Mouse (Mus musculus) forebrain, embryonic 15.5 days (tissue): ENCODE results near the gene Olfr890. TPM values are rescaled to one million over a fixed set of nuclear protein-coding genes. Genes with fewer than 3 reads are reported as not detected.
"Not testable (repeated sequence)": the region's sequence is repeated elsewhere in the genome, so short reads cannot be mapped to it uniquely, and the experiment has no call there.

Experiments used
- ATAC-seq: fragments of 200-750 bp; cut with Nextera tagmentation; replicated peaks from 2 replicates; pipeline ENCODE4 v1.8.0; 2017; ENCODE audit warnings: mild to moderate bottlenecking, moderate TSS enrichment, moderate library complexity
- H3K27ac ChIP-seq: fragments of 300-500 bp; sonication (generic); replicated peaks from 2 replicates; pipeline ENCODE4 v1.5.1; 2015; ENCODE audit warnings: mild to moderate bottlenecking, inconsistent platforms
- H3K27me3 ChIP-seq: fragments of 300-500 bp; sonication (generic); 2 replicates; pipeline ENCODE4 v1.6.1; 2015; ENCODE audit warnings: inconsistent platforms
- H3K36me3 ChIP-seq: fragments of 300-500 bp; sonication (generic); 2 replicates; pipeline ENCODE4 v1.6.1; 2015; ENCODE audit warnings: mild to moderate bottlenecking, inconsistent platforms
- H3K4me1 ChIP-seq: fragments of 300-500 bp; sonication (generic); 2 replicates; pipeline ENCODE4 v1.6.1; 2015; ENCODE audit warnings: inconsistent platforms
- H3K4me2 ChIP-seq: fragments of 300-500 bp; sonication (generic); replicated peaks from 2 replicates; pipeline ENCODE4 v1.6.1; 2015; ENCODE audit warnings: mild to moderate bottlenecking, inconsistent platforms
- H3K4me3 ChIP-seq: fragments of 300-500 bp; sonication (generic); 2 replicates; pipeline ENCODE4 v1.5.1; 2015; ENCODE audit warnings: mild to moderate bottlenecking, inconsistent platforms
- H3K9ac ChIP-seq: fragments of 300-500 bp; sonication (generic); replicated peaks from 2 replicates; pipeline ENCODE4 v1.6.1; 2015; ENCODE audit warnings: mild to moderate bottlenecking, inconsistent platforms
- H3K9me3 ChIP-seq: fragments of 300-500 bp; sonication (generic); 2 replicates; pipeline ENCODE4 v1.6.1; 2016; ENCODE audit warnings: inconsistent platforms
- WGBS: fragments of 180-500 bp; shearing (Covaris S2); methylation state at CpG from one replicate; pipeline ENCODE4 v1.1.7; 2015; ENCODE audit warnings: mixed read lengths; 5-methylcytosine and 5-hydroxymethylcytosine counted together
- polyA plus RNA-seq: library from polyadenylated mRNA; unstranded; fragments of >200 nt; fragmentation: Nextera tagmentation; extraction: Ambion mirVana; gene quantifications from 2 replicates; pipeline ENCODE4 v1.2.1, GENCODE M21; 2015

Olfr890 gene
- polyA plus RNA-seq = not detected in 2 replicates

DNA sequence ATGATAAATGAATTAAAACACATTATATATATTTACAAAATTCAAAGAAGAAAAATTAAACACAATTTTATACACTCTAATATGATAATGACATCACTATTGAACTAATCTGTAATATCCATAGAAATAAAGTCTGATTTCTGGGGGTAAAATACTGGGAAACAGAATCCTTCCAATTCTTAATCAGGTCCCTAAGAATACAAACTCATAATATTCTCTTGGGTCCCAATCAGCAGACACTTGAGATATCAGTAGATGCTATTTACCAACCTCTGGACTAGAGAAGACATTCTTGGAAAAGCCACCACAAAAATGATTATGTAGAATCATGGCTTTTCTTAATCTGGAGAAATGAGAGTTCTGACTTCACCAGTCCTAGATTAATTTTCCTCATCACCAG is at the start of gene Olfr890:
Olfr890 (plus strand) TSS at position 301 of the 400 bp plus-strand sequence.
- no peak within 1 kb of the TSS for H3K4me3 ChIP-seq
- no peaks in the 10 kb centered on the region for H3K27me3 ChIP-seq
- H3K4me1 ChIP-seq = no peaks in the 10 kb centered on the region
- H3K9me3 ChIP-seq = no peaks in the 10 kb centered on the region
- H3K4me2 ChIP-seq = no peak within 1 kb of the TSS
- no peak within 1 kb of the TSS for H3K27ac ChIP-seq
- no peak for ATAC-seq
- H3K36me3 ChIP-seq = no peaks in the 10 kb centered on the region
- H3K9ac ChIP-seq = no peak within 1 kb of the TSS

GRCm38 (mm10) chr9:38107828-38108227 is 34.5 kb upstream of the Olfr890 start, which contains the start of gene Olfr888:
Gene Olfr888 (plus strand): TSS chr9:38108128.
- H3K9me3 ChIP-seq = no peaks in the 10 kb centered on the region
- 94% methylated on average over 1 of the region's 1 CpGs for WGBS
- H3K4me3 ChIP-seq = no peak within 1 kb of the TSS
- no peaks in the 10 kb centered on the region for H3K4me1 ChIP-seq
- no peaks in the 10 kb centered on the region for H3K27me3 ChIP-seq
- no peak within 1 kb of the TSS for H3K9ac ChIP-seq
- H3K36me3 ChIP-seq = no peaks in the 10 kb centered on the region
- no peak within 1 kb of the TSS for H3K27ac ChIP-seq
- no peak within 1 kb of the TSS for H3K4me2 ChIP-seq
- no peak for ATAC-seq

GRCm38 (mm10) chr9:38114898-38115297 is 27.4 kb upstream of the Olfr890 start, which contains the start of gene Olfr889:
Gene Olfr889 (plus strand): TSS chr9:38115198.
- Histone ChIP-seq H3K4me2 (no peak within 1 kb of the TSS), H3K9ac (no peak within 1 kb of the TSS), H3K36me3 (no peaks in the 10 kb centered on the region), H3K4me1 (no peaks in the 10 kb centered on the region), H3K27me3 (no peaks in the 10 kb centered on the region), H3K27ac (no peak within 1 kb of the TSS), H3K9me3 (no peaks in the 10 kb centered on the region), H3K4me3 (no peak within 1 kb of the TSS)
- ATAC-seq = no peak

DNA sequence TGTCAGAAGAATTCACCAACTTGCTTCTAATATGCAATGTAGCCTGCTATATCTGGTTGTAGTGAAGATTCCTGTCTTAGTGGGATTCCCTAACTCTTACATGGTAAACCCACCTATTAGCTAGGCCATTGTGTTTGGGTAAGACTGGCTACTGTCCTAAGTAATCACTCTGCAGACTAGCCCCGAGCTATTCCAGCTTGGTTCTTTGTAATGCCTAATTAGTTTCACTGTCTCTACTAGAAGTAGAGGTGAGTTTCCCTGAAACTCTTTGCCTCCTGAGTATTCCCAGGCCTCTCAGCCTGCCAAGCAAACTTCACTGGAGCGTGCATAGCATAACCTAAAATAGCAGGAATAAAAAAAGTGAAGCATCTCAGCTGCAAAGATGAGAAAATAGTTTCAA is 26.0 kb downstream of the Olfr890 start:
- WGBS = 42% methylated on average over 2 of the region's 2 CpGs
- H3K27ac ChIP-seq, H3K4me1 ChIP-seq, H3K4me2 ChIP-seq, ATAC-seq, H3K4me3 ChIP-seq, H3K9me3 ChIP-seq, H3K27me3 ChIP-seq, H3K36me3 ChIP-seq, H3K9ac ChIP-seq: not testable (repeated sequence)

GRCm38 (mm10) chr9:38180721-38181120 is 38.4 kb downstream of the Olfr890 start, which contains the start of gene Olfr891:
Gene Olfr891 (minus strand): TSS chr9:38180821.
- WGBS = 89% methylated on average over 1 of the region's 1 CpGs

More at GRCm38 (mm10) chr9:38180721-38181120, 38.4 kb downstream of the Olfr890 start, which contains the start of gene Olfr891:
- Histone ChIP-seq H3K4me1 (no peaks in the 10 kb centered on the region), H3K4me3 (no peak within 1 kb of the TSS), H3K27ac (no peak within 1 kb of the TSS), H3K36me3 (no peaks in the 10 kb centered on the region), H3K4me2 (no peak within 1 kb of the TSS), H3K9ac (no peak within 1 kb of the TSS), H3K27me3 (no peaks in the 10 kb centered on the region), H3K9me3 (no peaks in the 10 kb centered on the region)
- ATAC-seq = no peak

Other genes with a start within 250 kb of the Olfr890 start
- not detected in 2 replicates for gene Olfr145, start 245.8 kb upstream of the Olfr890 start, polyA plus RNA-seq
- not detected in 2 replicates for gene Olfr878, start 224.7 kb upstream of the Olfr890 start, polyA plus RNA-seq
- gene Olfr881, start 150.7 kb upstream of the Olfr890 start, polyA plus RNA-seq = not detected in 2 replicates
- not detected in 2 replicates for gene Olfr883, start 116.7 kb upstream of the Olfr890 start, polyA plus RNA-seq
- gene Olfr884, start 96.0 kb upstream of the Olfr890 start, polyA plus RNA-seq = not detected in 2 replicates
- gene Olfr885, start 81.2 kb upstream of the Olfr890 start, polyA plus RNA-seq = not detected in 2 replicates
- gene Olfr887, start 58.4 kb upstream of the Olfr890 start, polyA plus RNA-seq = not detected in 2 replicates
- not detected in 2 replicates for gene Olfr888, start 34.4 kb upstream of the Olfr890 start, polyA plus RNA-seq
- 0.03 and 0.10 TPM in 2 replicates for gene Olfr889, start 27.3 kb upstream of the Olfr890 start, polyA plus RNA-seq
- not detected in 2 replicates for gene Olfr891, start 38.3 kb downstream of the Olfr890 start, polyA plus RNA-seq
- not detected in 2 replicates for gene Olfr893, start 65.8 kb downstream of the Olfr890 start, polyA plus RNA-seq
- not detected in 2 replicates for gene Olfr894, start 75.5 kb downstream of the Olfr890 start, polyA plus RNA-seq
- not detected in 2 replicates for gene Olfr143, start 110.3 kb downstream of the Olfr890 start, polyA plus RNA-seq
- not detected in 2 replicates for gene Olfr895, start 125.3 kb downstream of the Olfr890 start, polyA plus RNA-seq
- not detected in 2 replicates for gene Olfr896-ps1, start 148.6 kb downstream of the Olfr890 start, polyA plus RNA-seq
- not detected in 2 replicates for gene Olfr25, start 186.5 kb downstream of the Olfr890 start, polyA plus RNA-seq
- not detected in 2 replicates for gene Olfr898, start 205.9 kb downstream of the Olfr890 start, polyA plus RNA-seq
- not detected in 2 replicates for gene Olfr250, start 224.4 kb downstream of the Olfr890 start, polyA plus RNA-seq
- not detected in 2 replicates for gene Olfr251, start 234.6 kb downstream of the Olfr890 start, polyA plus RNA-seq